Mouse (Mus musculus): ENCODE results near the gene 4833439L19Rik.

- TF ChIP-seq CTCF (IDR thresholded peaks at IDR 0.05; ENCODE audit: extremely low read depth, insufficient read depth, insufficient read length, insufficient replicate concordance) (no peak), POLR2A (IDR thresholded peaks at IDR 0.05; ENCODE audit: low read depth, low read length) (no peak)
These were observed 28.4 kb upstream of the 4833439L19Rik start for GRCm38 (mm10) chr13:54593617-54594016.
